Mouse (Mus musculus) forebrain, postnatal 0 days (tissue): ENCODE results near the gene Sf3b4. TPM values are rescaled to one million over a fixed set of nuclear protein-coding genes. Genes with fewer than 3 reads are reported as not detected.
"Not testable (repeated sequence)": the region's sequence is repeated elsewhere in the genome, so short reads cannot be mapped to it uniquely, and the experiment has no call there.

Experiments
- ATAC-seq: fragments of 200-750 bp; cut with Nextera tagmentation; 2 replicates; pipeline ENCODE4 v1.8.0; 2017; ENCODE audit warnings: mild to moderate bottlenecking, moderate library complexity
- DNase-seq: peaks from one replicate; pipeline ENCODE4 v3.0.0-alpha.2; 2015
- H3K27ac ChIP-seq: fragments of 300-500 bp; sonication (generic); 2 replicates; pipeline ENCODE4 v1.5.1; 2014; ENCODE audit warnings: low read depth, mild to moderate bottlenecking, antibody characterized with exemption, low read length, moderate library complexity, mixed read lengths
- H3K27me3 ChIP-seq: fragments of 300-500 bp; sonication (generic); 2 replicates; pipeline ENCODE4 v1.6.1; 2014; ENCODE audit warnings: mild to moderate bottlenecking, low read length, mixed read lengths; ENCODE audit not compliant: insufficient read depth
- H3K36me3 ChIP-seq: fragments of 300-500 bp; sonication (generic); 2 replicates; pipeline ENCODE4 v1.6.1; 2014; ENCODE audit warnings: mild to moderate bottlenecking, moderate library complexity; ENCODE audit not compliant: insufficient read depth
- H3K4me1 ChIP-seq: fragments of 300-500 bp; sonication (generic); 2 replicates; pipeline ENCODE4 v1.6.1; 2014; ENCODE audit warnings: antibody characterized with exemption; ENCODE audit not compliant: insufficient read depth
- H3K4me2 ChIP-seq: fragments of 300-500 bp; sonication (generic); 2 replicates; pipeline ENCODE4 v1.6.1; 2014; ENCODE audit warnings: low read depth, mild to moderate bottlenecking, moderate library complexity
- H3K4me3 ChIP-seq: fragments of 300-500 bp; sonication (generic); 2 replicates; pipeline ENCODE4 v1.5.1; 2014; ENCODE audit warnings: low read depth, low read length, mixed read lengths
- H3K9ac ChIP-seq: fragments of 300-500 bp; sonication (generic); 2 replicates; pipeline ENCODE4 v1.6.1; 2014; ENCODE audit warnings: mild to moderate bottlenecking
- H3K9me3 ChIP-seq: fragments of 300-500 bp; sonication (generic); 2 replicates; pipeline ENCODE4 v1.6.1; 2016; ENCODE audit warnings: low read length
- CTCF ChIP-seq: sonication (generic); IDR thresholded peaks from 2 replicates; pipeline ENCODE4 v1.5.1; 2016; ENCODE audit warnings: antibody characterized with exemption, control low read depth, low read depth
- WGBS: fragments of 180-500 bp; shearing (Covaris S2); extraction: QIAGEN DNeasy Blood & Tissue Kit; methylation state at CpG from one replicate; pipeline ENCODE4 v1.1.7; 2014; 5-methylcytosine and 5-hydroxymethylcytosine counted together
- polyA plus RNA-seq: library from polyadenylated mRNA; unstranded; fragments of >200 nt; fragmentation: Nextera tagmentation; extraction: Ambion mirVana; gene quantifications from 2 replicates; pipeline ENCODE4 v1.2.1, GENCODE M21; 2015
- total RNA-seq: library from RNA; depleted of rRNA; stranded (reverse); fragments of >200 nt; gene quantifications from 2 replicates; pipeline ENCODE4 v1.2.3, GENCODE M21; 2014

The Sf3b4 gene
- total and polyA plus RNA-seq, 2 experiments from 2014 or later = 66.5 to 169 TPM

DNA sequence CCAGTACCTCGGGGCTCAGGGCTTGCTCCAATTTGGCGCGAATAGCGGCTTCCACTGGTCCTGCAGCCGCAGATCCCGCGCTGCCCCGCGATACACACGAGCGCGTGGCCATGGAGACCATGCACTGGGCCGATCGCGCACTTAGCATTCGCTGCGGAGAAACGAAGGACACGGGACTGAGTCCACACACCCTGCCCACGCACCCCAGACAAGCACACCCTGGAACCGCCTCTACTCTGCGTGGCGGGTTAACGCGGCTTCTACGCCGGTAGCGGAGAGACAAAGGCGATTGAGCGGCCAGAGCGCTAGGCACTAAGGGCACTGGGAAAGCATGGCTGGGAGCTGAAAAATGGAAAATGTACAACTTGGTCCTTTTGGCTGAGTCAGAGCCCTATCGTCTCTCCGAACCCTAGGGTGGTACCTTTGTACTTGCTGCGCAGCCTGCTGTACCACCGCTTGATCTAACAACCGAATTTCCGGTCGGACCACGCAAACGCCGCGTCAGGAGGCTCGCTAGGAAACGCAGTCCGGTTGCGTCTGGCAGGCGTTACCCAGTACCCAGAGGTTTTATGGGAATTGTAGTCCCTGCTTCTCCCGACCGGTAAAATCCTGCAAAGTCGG, 25.1 kb downstream of the Sf3b4 start:
- no peaks in the 10 kb centered on the region for H3K27me3 ChIP-seq
- WGBS = under 1% methylated on average over 50 of the region's 50 CpGs
- H3K9me3 ChIP-seq = no peaks in the 10 kb centered on the region
- peak; percentile 50; the same call in 1 of the 2 replicates for TF ChIP-seq CTCF
- peak overlapping the region; percentile 84 for H3K9ac ChIP-seq
- H3K27ac ChIP-seq = peak overlapping the region; percentile 97
- DNase-seq = peak; percentile 96
- peak; percentile 95 for ATAC-seq
- peak overlapping the region; percentile 56 for H3K4me3 ChIP-seq
- peaks cover 4% of the 10 kb centered on the region for H3K4me1 ChIP-seq
- H3K36me3 ChIP-seq = peaks cover 24% of the 10 kb centered on the region
- peak overlapping the region; percentile 91 for H3K4me2 ChIP-seq

DNA sequence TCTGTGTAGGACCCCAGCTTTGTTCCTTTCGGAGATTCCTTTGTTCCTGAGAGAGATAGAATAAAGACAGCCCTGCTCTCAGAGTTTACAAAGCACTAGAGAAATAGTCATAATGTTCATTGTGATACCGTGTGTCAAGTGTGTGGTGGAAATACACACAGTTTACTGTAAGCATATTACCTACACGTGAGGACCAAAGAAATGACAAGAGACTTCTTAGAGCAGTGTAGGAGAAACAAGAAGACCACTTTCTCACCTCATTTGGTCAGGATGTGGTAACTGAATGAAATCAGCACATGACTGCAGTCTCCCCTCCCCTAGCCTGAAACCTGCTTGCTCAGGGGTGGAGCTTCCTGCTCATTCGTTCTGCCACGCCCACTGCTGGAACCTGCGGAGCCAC, 26.0 kb downstream of the Sf3b4 start:
- peaks cover 4% of the 10 kb centered on the region for H3K4me1 ChIP-seq
- H3K36me3 ChIP-seq = peaks cover 17% of the 10 kb centered on the region
- DNase-seq = no peak
- H3K9ac ChIP-seq = peak overlapping the region; percentile 84
- no peaks in the 10 kb centered on the region for H3K9me3 ChIP-seq
- ATAC-seq = no peak
- WGBS = 3% methylated on average over 6 of the region's 6 CpGs
- H3K27me3 ChIP-seq = no peaks in the 10 kb centered on the region
- H3K4me3 ChIP-seq = peak overlapping the region; percentile 56
- TF ChIP-seq CTCF = no peak
- peak overlapping the region; percentile 91 for H3K4me2 ChIP-seq
- peak overlapping the region; percentile 97 for H3K27ac ChIP-seq

DNA sequence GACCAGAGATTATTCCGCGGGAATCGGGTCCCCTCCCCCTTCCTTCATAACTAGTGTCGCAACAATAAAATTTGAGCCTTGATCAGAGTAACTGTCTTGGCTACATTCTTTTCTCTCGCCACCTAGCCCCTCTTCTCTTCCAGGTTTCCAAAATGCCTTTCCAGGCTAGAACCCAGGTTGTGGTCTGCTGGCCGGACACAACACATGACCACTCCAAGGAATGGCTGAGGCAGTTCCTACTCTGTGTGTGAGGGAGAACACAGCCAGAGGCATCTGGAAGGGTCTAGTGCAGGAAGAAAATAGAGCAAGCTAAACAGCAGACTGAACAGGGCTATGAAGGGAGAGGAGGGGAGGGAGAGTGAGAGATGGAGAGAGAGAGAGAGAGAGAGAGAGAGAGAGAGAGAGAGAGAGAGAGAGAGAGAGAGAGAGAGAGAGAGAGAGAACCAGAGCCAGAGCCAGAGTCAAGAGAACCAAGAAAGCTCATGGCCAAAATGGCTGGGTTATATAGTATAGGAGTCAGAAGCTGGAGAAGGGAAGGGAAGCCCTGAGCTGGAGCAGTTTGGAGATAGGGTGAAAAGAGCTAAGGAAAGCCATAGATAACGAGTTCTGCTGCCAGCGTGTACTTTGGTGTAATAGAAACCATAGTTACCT, 26.6 kb downstream of the Sf3b4 start:
- H3K9ac ChIP-seq, H3K27ac ChIP-seq, H3K4me3 ChIP-seq, H3K27me3 ChIP-seq, DNase-seq, H3K4me1 ChIP-seq, ATAC-seq, H3K9me3 ChIP-seq: not testable (repeated sequence)
- H3K36me3 ChIP-seq = peaks cover 11% of the 10 kb centered on the region
- H3K4me2 ChIP-seq = peak overlapping the region; percentile 91
- 32% methylated on average over 7 of the region's 8 CpGs for WGBS

DNA sequence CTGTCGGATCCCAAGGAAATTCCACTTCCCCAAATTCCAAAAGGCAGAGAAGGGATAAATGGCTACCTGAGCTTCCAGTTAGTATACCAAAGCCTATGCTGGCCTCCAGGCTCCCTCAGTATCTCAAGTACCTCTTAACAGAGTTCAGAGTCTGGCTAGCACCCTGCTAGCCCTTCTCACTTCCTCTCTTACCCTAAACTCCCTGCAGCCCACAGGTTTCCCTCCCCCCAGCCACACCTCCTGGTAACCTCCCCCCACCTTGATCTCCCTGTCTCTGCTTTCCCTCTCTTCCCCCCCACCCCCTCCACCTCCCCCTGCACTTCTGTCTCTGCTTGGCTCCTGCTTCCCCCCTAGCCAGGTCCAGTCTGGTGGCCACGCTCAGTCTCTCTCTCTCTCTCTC, 27.6 kb downstream of the Sf3b4 start:
- H3K27me3 ChIP-seq = no peaks in the 10 kb centered on the region
- ATAC-seq (no peak), DNase-seq (no peak)
- H3K4me1 ChIP-seq = peaks cover 4% of the 10 kb centered on the region
- no peak overlapping the region for H3K4me2 ChIP-seq
- no peak overlapping the region for H3K27ac ChIP-seq
- no peak overlapping the region for H3K4me3 ChIP-seq
- no peak overlapping the region for H3K9ac ChIP-seq
- 0 out of 2 replicates have a peak, but pooled peaks cover 1% of the 10 kb centered on the region for H3K36me3 ChIP-seq
- TF ChIP-seq CTCF = no peak
- no peaks in the 10 kb centered on the region for H3K9me3 ChIP-seq
- WGBS = 70% methylated on average over 2 of the region's 2 CpGs

DNA sequence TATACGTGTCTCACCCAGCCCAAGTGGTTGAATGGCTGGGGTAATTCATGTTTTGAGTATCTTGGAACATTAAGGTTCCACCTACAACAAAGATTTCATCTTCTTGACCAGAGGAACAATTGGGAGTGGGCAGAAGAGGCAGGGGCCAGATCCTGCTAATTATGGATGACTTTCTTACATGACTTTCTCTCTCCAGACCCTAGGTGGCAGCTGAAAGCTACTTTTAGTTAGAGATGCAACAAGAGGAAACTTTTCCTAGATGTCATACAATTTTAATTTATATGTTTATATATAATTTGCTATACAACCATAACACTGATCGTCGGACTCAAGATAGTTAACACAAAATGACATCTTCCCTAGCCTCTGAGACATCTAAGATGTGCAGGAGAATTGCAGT, 35.7 kb downstream of the Sf3b4 start:
- H3K9me3 ChIP-seq = no peaks in the 10 kb centered on the region
- peak; percentile 29 for TF ChIP-seq CTCF
- WGBS = 87% methylated on average over 3 of the region's 3 CpGs

DNA sequence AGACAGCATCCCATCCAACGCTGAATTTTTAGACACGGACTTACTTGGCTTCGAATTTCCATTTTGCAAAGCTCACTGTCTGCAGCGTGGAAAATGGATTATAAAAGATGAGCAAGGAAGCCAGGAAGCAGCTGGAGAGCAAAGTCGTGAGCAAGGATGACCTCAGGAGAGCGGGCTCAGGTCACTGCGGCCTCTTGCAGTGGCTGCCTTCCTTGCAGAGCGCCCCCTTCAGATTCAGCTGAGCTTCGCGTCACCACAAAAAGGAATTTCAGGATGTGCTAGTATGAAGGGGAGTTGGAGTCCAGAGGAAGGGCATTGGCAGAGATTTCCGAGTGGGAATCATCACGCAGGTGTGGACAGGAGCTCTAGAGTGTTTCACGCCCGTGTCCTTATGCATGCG, 37.1 kb downstream of the Sf3b4 start:
- H3K36me3 ChIP-seq = no peaks in the 10 kb centered on the region
- TF ChIP-seq CTCF = peak; percentile 15; the same call in 1 of the 2 replicates
- H3K27me3 ChIP-seq = no peaks in the 10 kb centered on the region
- H3K9ac ChIP-seq = no peak overlapping the region
- H3K4me1 ChIP-seq = no peaks in the 10 kb centered on the region
- no peak overlapping the region for H3K4me2 ChIP-seq
- H3K4me3 ChIP-seq = no peak overlapping the region
- ATAC-seq = no peak
- H3K9me3 ChIP-seq = no peaks in the 10 kb centered on the region
- 28% methylated on average over 15 of the region's 15 CpGs for WGBS
- DNase-seq = no peak
- H3K27ac ChIP-seq = no peak overlapping the region

More for the DNA sequence above, 35.7 kb downstream of the Sf3b4 start:
- no peak for DNase-seq
- H3K4me1 ChIP-seq = no peaks in the 10 kb centered on the region
- no peak overlapping the region for H3K4me3 ChIP-seq
- H3K36me3 ChIP-seq = no peaks in the 10 kb centered on the region
- no peaks in the 10 kb centered on the region for H3K27me3 ChIP-seq
- ATAC-seq = no peak
- no peak overlapping the region for H3K9ac ChIP-seq
- H3K4me2 ChIP-seq = no peak overlapping the region
- H3K27ac ChIP-seq = no peak overlapping the region

DNA sequence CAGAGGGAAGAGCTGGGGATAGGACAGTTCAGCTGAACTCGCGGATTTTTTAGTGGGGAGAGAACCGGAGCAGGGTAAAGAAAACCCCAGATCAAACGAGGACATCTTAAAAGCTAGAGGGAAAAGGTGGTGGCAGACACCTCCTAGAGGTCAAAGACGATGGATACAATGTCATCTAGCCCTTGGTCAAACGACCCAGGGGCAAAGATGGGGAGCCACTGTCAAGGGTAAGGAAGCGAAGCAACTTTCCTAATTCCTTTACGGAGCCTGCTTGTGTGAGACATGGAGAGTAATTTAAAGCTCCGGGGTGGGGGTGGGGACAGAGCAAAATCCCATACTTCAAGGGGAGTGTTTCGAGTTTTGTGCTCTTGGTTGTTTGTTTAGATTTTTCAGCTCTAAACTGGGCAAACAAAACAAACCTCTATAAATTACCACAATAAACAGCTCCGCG, 47.1 kb downstream of the Sf3b4 start:
- TF ChIP-seq CTCF = peak; percentile 50
- 0% methylated on average over 12 of the region's 12 CpGs for WGBS
- Histone ChIP-seq H3K9ac (peak overlapping the region; percentile 69), H3K9me3 (no peaks in the 10 kb centered on the region), H3K4me1 (peaks cover 5% of the 10 kb centered on the region), H3K4me3 (peak overlapping the region; percentile 63), H3K36me3 (no peaks in the 10 kb centered on the region), H3K4me2 (peak overlapping the region; percentile 80), H3K27me3 (no peaks in the 10 kb centered on the region), H3K27ac (peak overlapping the region; percentile 92)
- peak; percentile 37 for ATAC-seq
- no peak for DNase-seq
